Mouse (Mus musculus) forebrain, postnatal 0 days (tissue): ENCODE measurements around the gene Wdr53. TPM values are rescaled to one million over a fixed set of nuclear protein-coding genes. Genes with fewer than 3 reads are reported as not detected.
"Not testable (repeated sequence)": the region's sequence is repeated elsewhere in the genome, so short reads cannot be mapped to it uniquely, and the experiment has no call there.

Experiments used
- ATAC-seq: fragments of 200-750 bp; cut with Nextera tagmentation; 2 replicates; pipeline ENCODE4 v1.8.0; 2017; ENCODE audit warnings: mild to moderate bottlenecking, moderate library complexity
- DNase-seq: peaks from one replicate; pipeline ENCODE4 v3.0.0-alpha.2; 2015
- H3K27ac ChIP-seq: fragments of 300-500 bp; sonication (generic); 2 replicates; pipeline ENCODE4 v1.5.1; 2014; ENCODE audit warnings: low read depth, mild to moderate bottlenecking, antibody characterized with exemption, low read length, moderate library complexity, mixed read lengths
- H3K27me3 ChIP-seq: fragments of 300-500 bp; sonication (generic); 2 replicates; pipeline ENCODE4 v1.6.1; 2014; ENCODE audit warnings: mild to moderate bottlenecking, low read length, mixed read lengths; ENCODE audit not compliant: insufficient read depth
- H3K36me3 ChIP-seq: fragments of 300-500 bp; sonication (generic); 2 replicates; pipeline ENCODE4 v1.6.1; 2014; ENCODE audit warnings: mild to moderate bottlenecking, moderate library complexity; ENCODE audit not compliant: insufficient read depth
- H3K4me1 ChIP-seq: fragments of 300-500 bp; sonication (generic); 2 replicates; pipeline ENCODE4 v1.6.1; 2014; ENCODE audit warnings: antibody characterized with exemption; ENCODE audit not compliant: insufficient read depth
- H3K4me2 ChIP-seq: fragments of 300-500 bp; sonication (generic); 2 replicates; pipeline ENCODE4 v1.6.1; 2014; ENCODE audit warnings: low read depth, mild to moderate bottlenecking, moderate library complexity
- H3K4me3 ChIP-seq: fragments of 300-500 bp; sonication (generic); 2 replicates; pipeline ENCODE4 v1.5.1; 2014; ENCODE audit warnings: low read depth, low read length, mixed read lengths
- H3K9ac ChIP-seq: fragments of 300-500 bp; sonication (generic); 2 replicates; pipeline ENCODE4 v1.6.1; 2014; ENCODE audit warnings: mild to moderate bottlenecking
- H3K9me3 ChIP-seq: fragments of 300-500 bp; sonication (generic); 2 replicates; pipeline ENCODE4 v1.6.1; 2016; ENCODE audit warnings: low read length
- CTCF ChIP-seq: sonication (generic); IDR thresholded peaks from 2 replicates; pipeline ENCODE4 v1.5.1; 2016; ENCODE audit warnings: antibody characterized with exemption, control low read depth, low read depth
- WGBS: fragments of 180-500 bp; shearing (Covaris S2); extraction: QIAGEN DNeasy Blood & Tissue Kit; methylation state at CpG from one replicate; pipeline ENCODE4 v1.1.7; 2014; 5-methylcytosine and 5-hydroxymethylcytosine counted together
- polyA plus RNA-seq: library from polyadenylated mRNA; unstranded; fragments of >200 nt; fragmentation: Nextera tagmentation; extraction: Ambion mirVana; gene quantifications from 2 replicates; pipeline ENCODE4 v1.2.1, GENCODE M21; 2015
- total RNA-seq: library from RNA; depleted of rRNA; stranded (reverse); fragments of >200 nt; gene quantifications from 2 replicates; pipeline ENCODE4 v1.2.3, GENCODE M21; 2014

Wdr53 gene
- total and polyA plus RNA-seq, 2 experiments from 2014 or later, result 12.8 to 18.0 TPM

GRCm38 (mm10) chr16:32221803-32222202 is 25.2 kb upstream of the Wdr53 start:
- Histone ChIP-seq H3K4me2 (no peak overlapping the region), H3K9me3 (no peaks in the 10 kb centered on the region), H3K4me3 (no peak overlapping the region), H3K36me3 (no peaks in the 10 kb centered on the region), H3K27ac (no peak overlapping the region), H3K9ac (no peak overlapping the region), H3K4me1 (no peaks in the 10 kb centered on the region), H3K27me3 (no peaks in the 10 kb centered on the region)
- ATAC-seq (no peak), DNase-seq (no peak)
- 80% methylated on average over 4 of the region's 4 CpGs for WGBS
- no peak for TF ChIP-seq CTCF

GRCm38 (mm10) chr16:32222399-32222798 is 24.6 kb upstream of the Wdr53 start:
- ATAC-seq (no peak), DNase-seq (no peak)
- H3K4me3 ChIP-seq, result no peak overlapping the region
- no peaks in the 10 kb centered on the region for H3K9me3 ChIP-seq
- TF ChIP-seq CTCF, result no peak
- no peak overlapping the region for H3K4me2 ChIP-seq
- no peaks in the 10 kb centered on the region for H3K36me3 ChIP-seq
- H3K9ac ChIP-seq, result no peak overlapping the region
- no peaks in the 10 kb centered on the region for H3K4me1 ChIP-seq
- no peaks in the 10 kb centered on the region for H3K27me3 ChIP-seq
- no peak overlapping the region for H3K27ac ChIP-seq

GRCm38 (mm10) chr16:32232050-32232449 is 15.0 kb upstream of the Wdr53 start:
- H3K4me2 ChIP-seq, H3K27me3 ChIP-seq, ATAC-seq, H3K27ac ChIP-seq, H3K4me1 ChIP-seq, H3K4me3 ChIP-seq, H3K9me3 ChIP-seq, DNase-seq, H3K9ac ChIP-seq: not testable (repeated sequence)
- WGBS, result 77% methylated on average over 3 of the region's 3 CpGs
- H3K36me3 ChIP-seq, result peaks cover 27% of the 10 kb centered on the region

GRCm38 (mm10) chr16:32237930-32238680 is 8.9 kb upstream of the Wdr53 start:
- H3K4me3 ChIP-seq, result no peak overlapping the region

DNA sequence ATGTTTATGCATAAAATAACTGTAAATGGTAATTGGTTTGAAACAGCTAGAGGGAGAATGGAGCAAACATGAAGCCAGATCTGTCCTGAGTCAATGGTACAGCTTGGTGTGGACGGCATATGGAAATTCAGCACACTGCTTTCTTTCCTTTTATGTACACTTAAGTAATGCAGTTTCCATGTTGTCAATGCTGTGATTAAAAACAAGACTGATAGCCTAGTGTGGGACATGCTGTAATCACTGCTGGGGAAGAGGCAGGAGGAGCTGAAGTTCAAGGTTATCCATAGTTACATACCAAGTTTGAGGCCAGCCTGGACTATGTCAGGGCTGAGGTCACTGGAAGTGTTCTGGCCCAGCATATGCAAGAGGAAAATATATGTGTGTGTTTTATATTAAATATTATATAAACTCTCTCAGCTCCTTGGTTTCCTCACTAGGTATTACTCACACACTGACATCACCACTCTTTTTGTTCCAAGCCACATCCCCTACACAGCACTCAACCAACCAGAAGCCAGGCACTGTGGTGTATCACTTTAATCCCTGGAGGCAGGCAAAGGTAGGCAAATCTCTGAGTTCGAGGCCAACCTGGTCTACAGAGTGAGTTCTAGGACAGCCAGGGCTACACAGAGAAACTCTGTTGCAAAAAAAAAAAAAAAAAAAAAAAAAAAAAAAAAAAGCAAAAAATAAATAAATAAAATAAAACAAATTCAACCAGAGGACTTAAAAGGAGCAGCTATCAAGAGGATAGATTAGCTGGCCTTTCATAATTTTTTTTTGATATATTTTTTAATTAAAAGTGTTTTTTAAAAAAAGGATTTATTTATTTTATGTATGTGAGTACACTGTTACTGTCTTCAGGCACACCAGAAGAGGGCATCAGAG is 7.4 kb upstream of the Wdr53 start:
- no peak for TF ChIP-seq CTCF
- WGBS, result 91% methylated on average over 2 of the region's 2 CpGs
- Histone ChIP-seq H3K27ac (no peak overlapping the region), H3K9me3 (no peaks in the 10 kb centered on the region), H3K4me2 (no peak overlapping the region), H3K4me3 (no peak overlapping the region), H3K36me3 (peaks cover 14% of the 10 kb centered on the region), H3K9ac (no peak overlapping the region), H3K27me3 (no peaks in the 10 kb centered on the region), H3K4me1 (no peaks in the 10 kb centered on the region)
- DNase-seq, result no peak
- ATAC-seq, result no peak

More at GRCm38 (mm10) chr16:32237930-32238680, 8.9 kb upstream of the Wdr53 start:
- Histone ChIP-seq H3K27ac (no peak overlapping the region), H3K4me1 (no peaks in the 10 kb centered on the region), H3K9ac (no peak overlapping the region), H3K4me2 (no peak overlapping the region), H3K27me3 (no peaks in the 10 kb centered on the region), H3K9me3 (no peaks in the 10 kb centered on the region), H3K36me3 (peaks cover 19% of the 10 kb centered on the region)
- 92% methylated on average over 19 of the region's 19 CpGs for WGBS
- DNase-seq (no peak), ATAC-seq (no peak)
- no peak for TF ChIP-seq CTCF

- H3K4me3 ChIP-seq, result no peak overlapping the region
- H3K9me3 ChIP-seq, result no peaks in the 10 kb centered on the region
- H3K4me2 ChIP-seq, result no peak overlapping the region
- DNase-seq (no peak), ATAC-seq (no peak)
- no peak overlapping the region for H3K27ac ChIP-seq
- no peaks in the 10 kb centered on the region for H3K36me3 ChIP-seq
- H3K9ac ChIP-seq, result no peak overlapping the region
- WGBS, result 87% methylated on average over 3 of the region's 3 CpGs
- no peaks in the 10 kb centered on the region for H3K27me3 ChIP-seq
- TF ChIP-seq CTCF, result no peak
- H3K4me1 ChIP-seq, result peaks cover 7% of the 10 kb centered on the region
These were observed 3.1 kb upstream of the Wdr53 start for GRCm38 (mm10) chr16:32243901-32244300.

- DNase-seq, result peak; percentile 18
- Histone ChIP-seq H3K27me3 (no peaks in the 10 kb centered on the region), H3K4me2 (peak overlapping the region; percentile 78), H3K4me1 (peaks cover 7% of the 10 kb centered on the region), H3K4me3 (peak overlapping the region; percentile 87), H3K36me3 (no peaks in the 10 kb centered on the region), H3K27ac (peak overlapping the region; percentile 93), H3K9me3 (no peaks in the 10 kb centered on the region), H3K9ac (peak overlapping the region; percentile 76)
- peak; percentile 28 for ATAC-seq
- TF ChIP-seq CTCF, result no peak
- 4% methylated on average over 36 of the region's 41 CpGs for WGBS
These were observed 656 bp upstream of the Wdr53 start for GRCm38 (mm10) chr16:32246351-32246791.
